Mouse (Mus musculus) neutrophil, adult 59 days (primary cell): Measurements from ENCODE around the gene Usp42. TPM values are rescaled to one million over a fixed set of nuclear protein-coding genes. Genes with fewer than 3 reads are reported as not detected.

ENCODE experiments used
- total RNA-seq, 2 experiments: library from RNA; stranded (reverse); gene quantifications; 1 replicate in 1 of 2; 2 replicates in 1 of 2; pipeline ENCODE4 v1.2.4; 2023

Gene Usp42
- total RNA-seq, result 10 to 100 TPM; 16.2 to 21.3 TPM

GRCm38 (mm10) chr5:143732180-143732891, at the start of gene Usp42:
Gene Usp42, minus strand, starts transcription at chr5:143732280.

Other genes with a start within 250 kb of the Usp42 start
- gene Rac1, start 204.2 kb downstream of the Usp42 start, total RNA-seq, result 100 to 1,000 TPM; 356 to 443 TPM
- 10 to 100 TPM in 1 of 2 experiments, 1 to 10 TPM in 1; 8.9 to 11.1 TPM for gene Cyth3, start 109.8 kb downstream of the Usp42 start, total RNA-seq
- 10 to 100 TPM; 45.6 to 49.0 TPM for gene Eif2ak1, start 85.5 kb upstream of the Usp42 start, total RNA-seq
- gene Ankrd61, start 165.4 kb upstream of the Usp42 start, total RNA-seq, result not detected
- 10 to 100 TPM; 11.3 to 12.9 TPM for gene Aimp2, start 177.6 kb upstream of the Usp42 start, total RNA-seq
- 10 to 100 TPM; 10.9 to 14.4 TPM for gene Pms2, start 177.7 kb upstream of the Usp42 start, total RNA-seq
- gene Gm42421, start 195.9 kb upstream of the Usp42 start, total RNA-seq, result under 1 TPM in 1 of 2 experiments, not detected in 1; 0.56 TPM
- gene Rsph10b, start 200.8 kb upstream of the Usp42 start, total RNA-seq, result under 1 TPM in 1 of 2 experiments, not detected in 1; 0.13 TPM